Mouse (Mus musculus) midbrain, embryonic 12.5 days (tissue): ENCODE data around the gene Macf1. TPM values are rescaled to one million over a fixed set of nuclear protein-coding genes. Genes with fewer than 3 reads are reported as not detected.
"Not testable (repeated sequence)": the region's sequence is repeated elsewhere in the genome, so short reads cannot be mapped to it uniquely, and the experiment has no call there.

Experiments
- ATAC-seq: fragments of 200-750 bp; cut with Nextera tagmentation; 2 replicates; pipeline ENCODE4 v1.8.0; 2017; ENCODE audit warnings: low read depth, moderate TSS enrichment, moderate library complexity; ENCODE audit not compliant: low FRiP score
- H3K27ac ChIP-seq: fragments of 300-500 bp; sonication (generic); replicated peaks from 2 replicates; pipeline ENCODE4 v1.5.1; 2016; ENCODE audit warnings: mild to moderate bottlenecking
- H3K27me3 ChIP-seq: fragments of 300-500 bp; sonication (generic); 2 replicates; pipeline ENCODE4 v1.6.1; 2016; ENCODE audit warnings: mild to moderate bottlenecking
- H3K36me3 ChIP-seq: fragments of 300-500 bp; sonication (generic); 2 replicates; pipeline ENCODE4 v1.6.1; 2016
- H3K4me1 ChIP-seq: fragments of 300-500 bp; sonication (generic); 2 replicates; pipeline ENCODE4 v1.6.1; 2016
- H3K4me2 ChIP-seq: fragments of 300-500 bp; sonication (generic); replicated peaks from 2 replicates; pipeline ENCODE4 v1.6.1; 2016; ENCODE audit warnings: mild to moderate bottlenecking, moderate library complexity
- H3K4me3 ChIP-seq: fragments of 300-500 bp; sonication (generic); 2 replicates; pipeline ENCODE4 v1.5.1; 2016; ENCODE audit warnings: mild to moderate bottlenecking
- H3K9ac ChIP-seq: fragments of 300-500 bp; sonication (generic); replicated peaks from 2 replicates; pipeline ENCODE4 v1.6.1; 2016; ENCODE audit warnings: mild to moderate bottlenecking, moderate library complexity
- H3K9me3 ChIP-seq: fragments of 300-500 bp; sonication (generic); 2 replicates; pipeline ENCODE4 v1.6.1; 2016; ENCODE audit warnings: mild to moderate bottlenecking
- WGBS: fragments of 180-500 bp; shearing (Covaris S2); methylation state at CpG from one replicate; pipeline ENCODE4 v1.1.7; 2016; 5-methylcytosine and 5-hydroxymethylcytosine counted together
- polyA plus RNA-seq: library from polyadenylated mRNA; unstranded; fragments of >200 nt; fragmentation: Nextera tagmentation; extraction: Ambion mirVana; gene quantifications from 2 replicates; pipeline ENCODE4 v1.2.1, GENCODE M21; 2016

The Macf1 gene
- polyA plus RNA-seq, 1 experiment from 2014 or later: 78.3 TPM

DNA sequence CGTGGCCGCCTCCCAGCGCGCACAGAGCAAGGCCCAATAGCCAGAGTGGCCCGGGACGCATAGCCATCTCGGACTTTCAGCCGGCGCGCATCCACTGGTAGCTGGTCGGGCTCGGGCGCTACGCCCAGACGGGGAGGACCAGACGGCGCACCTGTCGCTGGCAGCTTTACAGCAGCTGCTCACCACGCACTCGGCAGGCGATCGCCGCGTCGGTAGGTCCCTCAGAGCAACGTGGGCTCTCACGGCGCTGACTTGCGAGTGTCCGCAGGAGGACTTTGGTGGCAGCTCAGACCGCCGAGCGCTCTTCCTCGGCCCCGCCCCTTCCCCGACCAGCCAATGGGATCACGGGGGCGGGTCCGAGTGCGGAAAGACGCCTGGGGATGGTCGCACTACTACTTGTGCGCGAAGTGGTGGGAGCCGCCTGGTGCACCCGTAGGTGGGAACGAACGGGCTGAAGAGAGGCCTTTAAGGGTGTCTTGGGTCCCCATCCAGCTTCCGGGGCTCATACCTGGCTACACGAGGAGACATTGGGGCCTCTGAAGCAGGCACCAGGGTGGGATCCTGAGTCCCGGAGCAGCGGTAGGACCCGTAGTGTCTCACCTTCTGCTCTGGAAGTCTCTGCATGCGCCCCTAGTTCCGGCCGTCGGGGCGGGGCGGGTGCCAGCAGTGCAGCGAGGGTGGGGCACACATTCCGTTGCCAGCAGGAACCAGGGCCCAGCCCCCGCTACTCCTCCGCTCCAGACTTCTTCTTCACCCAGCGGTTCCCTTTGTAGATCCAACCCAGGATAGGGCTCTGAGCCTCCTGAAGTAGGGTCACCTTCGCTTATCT is 341.3 kb downstream of the Macf1 start, which contains the start of gene Bmp8a:
Bmp8a (minus strand) TSS at position 611 of the 829 bp plus-strand sequence.
- peaks cover 14% of the 10 kb centered on the region for H3K4me1 ChIP-seq
- peak; percentile 89 for ATAC-seq
- no peaks in the 10 kb centered on the region for H3K9me3 ChIP-seq
- H3K27me3 ChIP-seq: peaks cover 54% of the 10 kb centered on the region
- no peak within 1 kb of the TSS for H3K27ac ChIP-seq
- peak within 1 kb of the TSS; percentile 52 for H3K4me3 ChIP-seq
- H3K4me2 ChIP-seq: peak within 1 kb of the TSS; percentile 85
- under 1% methylated on average over 65 of the region's 65 CpGs for WGBS
- H3K9ac ChIP-seq: peak within 1 kb of the TSS; percentile 39; the same call in 1 of the 2 replicates
- H3K36me3 ChIP-seq: no peaks in the 10 kb centered on the region; the same call in 1 of the 2 replicates

DNA sequence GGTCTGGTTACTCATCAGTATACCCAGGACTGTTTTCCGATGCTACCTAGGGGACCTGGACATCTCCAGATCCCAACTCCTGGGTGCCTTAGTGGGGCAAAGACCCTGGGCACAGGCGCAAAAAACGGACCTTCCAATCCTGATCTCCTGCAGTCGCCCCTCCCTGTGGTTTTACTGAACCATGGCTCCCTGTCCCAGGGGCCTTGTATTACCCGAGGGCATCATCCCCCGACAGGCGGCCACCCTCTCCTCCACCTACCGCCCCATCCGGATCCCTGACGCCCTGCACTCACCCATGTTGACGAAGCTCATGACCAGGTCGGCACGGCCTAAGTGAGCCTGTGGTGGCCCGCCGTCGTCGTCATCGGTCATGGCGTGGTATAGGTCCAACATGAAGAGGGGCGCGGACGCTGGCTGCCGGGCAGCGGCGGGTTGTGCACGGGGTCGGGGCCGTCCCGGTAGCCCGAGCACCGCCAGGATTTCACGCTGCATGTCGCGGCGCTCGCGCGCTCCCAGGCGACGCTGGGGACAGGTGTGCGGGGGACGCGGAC is 342.0 kb downstream of the Macf1 start:
- peak; percentile 55 for ATAC-seq
- Histone ChIP-seq H3K27ac (no peak overlapping the region), H3K4me1 (peaks cover 14% of the 10 kb centered on the region)

DNA sequence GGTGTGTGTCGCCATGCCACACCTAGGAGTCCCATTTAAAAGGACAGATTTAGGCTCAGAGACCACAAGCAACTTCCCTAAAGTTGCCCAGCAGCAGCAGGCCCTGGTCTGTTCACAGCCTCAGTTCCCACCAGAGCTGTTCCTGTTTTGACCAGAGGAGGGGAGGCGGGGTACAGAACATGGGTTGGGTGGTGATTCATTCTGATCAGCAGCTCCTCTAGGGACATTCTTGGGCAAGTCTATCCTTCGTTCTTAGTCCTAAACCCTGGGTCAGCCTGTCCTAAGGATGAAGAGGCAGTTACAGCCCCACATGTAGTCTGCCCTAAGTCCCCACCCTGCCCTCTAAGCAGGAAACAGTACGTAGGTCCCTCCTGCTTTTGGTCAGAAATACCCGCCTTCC is 343.9 kb downstream of the Macf1 start:
- no peak overlapping the region for H3K4me3 ChIP-seq
- H3K4me1 ChIP-seq: peaks cover 14% of the 10 kb centered on the region
- H3K4me2 ChIP-seq: no peak overlapping the region
- H3K27ac ChIP-seq: no peak overlapping the region
- H3K9me3 ChIP-seq: no peaks in the 10 kb centered on the region
- ATAC-seq: no peak
- no peaks in the 10 kb centered on the region for H3K36me3 ChIP-seq
- no peak overlapping the region for H3K9ac ChIP-seq
- 78% methylated on average over 5 of the region's 5 CpGs for WGBS
- H3K27me3 ChIP-seq: peaks cover 60% of the 10 kb centered on the region

More for the DNA sequence above, 342.0 kb downstream of the Macf1 start:
- H3K4me2 ChIP-seq: peak overlapping the region; percentile 85
- H3K27me3 ChIP-seq: peaks cover 54% of the 10 kb centered on the region
- WGBS: 3% methylated on average over 43 of the region's 43 CpGs
- H3K9me3 ChIP-seq: no peaks in the 10 kb centered on the region
- peak overlapping the region; percentile 39; the same call in 1 of the 2 replicates for H3K9ac ChIP-seq
- H3K36me3 ChIP-seq: no peaks in the 10 kb centered on the region; the same call in 1 of the 2 replicates
- H3K4me3 ChIP-seq: peak overlapping the region; percentile 52

GRCm38 (mm10) chr4:123337693-123338092 is 346.5 kb downstream of the Macf1 start:
- no peak overlapping the region for H3K4me2 ChIP-seq
- ATAC-seq: no peak
- 85% methylated on average over 4 of the region's 4 CpGs for WGBS

GRCm38 (mm10) chr4:123335796-123336585 is 348.2 kb downstream of the Macf1 start:
- no peak overlapping the region for H3K27ac ChIP-seq
- 74% methylated on average over 14 of the region's 14 CpGs for WGBS
- H3K4me2 ChIP-seq: no peak overlapping the region
- H3K36me3 ChIP-seq: no peaks in the 10 kb centered on the region
- no peak for ATAC-seq
- no peak overlapping the region for H3K9ac ChIP-seq
- no peaks in the 10 kb centered on the region for H3K4me1 ChIP-seq
- H3K27me3 ChIP-seq: peaks cover 19% of the 10 kb centered on the region
- H3K9me3 ChIP-seq: 0 out of 2 replicates have a peak, but pooled peaks cover 3% of the 10 kb centered on the region
- no peak overlapping the region for H3K4me3 ChIP-seq

More at GRCm38 (mm10) chr4:123337693-123338092, 346.5 kb downstream of the Macf1 start:
- Histone ChIP-seq H3K9ac (no peak overlapping the region), H3K36me3 (no peaks in the 10 kb centered on the region), H3K9me3 (0 out of 2 replicates have a peak, but pooled peaks cover 2% of the 10 kb centered on the region), H3K27me3 (peaks cover 36% of the 10 kb centered on the region), H3K4me3 (no peak overlapping the region), H3K27ac (no peak overlapping the region), H3K4me1 (peaks cover 8% of the 10 kb centered on the region)

GRCm38 (mm10) chr4:123335244-123335643 is 348.9 kb downstream of the Macf1 start:
- H3K9me3 ChIP-seq, H3K4me2 ChIP-seq, H3K4me1 ChIP-seq, H3K4me3 ChIP-seq, H3K27ac ChIP-seq, H3K9ac ChIP-seq, H3K36me3 ChIP-seq, ATAC-seq: not testable (repeated sequence)
- WGBS: 84% methylated on average over 10 of the region's 10 CpGs
- peaks cover 11% of the 10 kb centered on the region for H3K27me3 ChIP-seq

- no peak overlapping the region for H3K4me3 ChIP-seq
- no peaks in the 10 kb centered on the region for H3K4me1 ChIP-seq
- H3K9ac ChIP-seq: no peak overlapping the region
- no peak overlapping the region for H3K27ac ChIP-seq
- ATAC-seq: no peak
- 0 out of 2 replicates have a peak, but pooled peaks cover 3% of the 10 kb centered on the region for H3K9me3 ChIP-seq
- no peaks in the 10 kb centered on the region for H3K36me3 ChIP-seq
- peaks cover 6% of the 10 kb centered on the region; the same call in 1 of the 2 replicates for H3K27me3 ChIP-seq
- WGBS: 73% methylated on average over 3 of the region's 3 CpGs
- no peak overlapping the region for H3K4me2 ChIP-seq
Measured at GRCm38 (mm10) chr4:123334177-123334576, 350.0 kb downstream of the Macf1 start.

DNA sequence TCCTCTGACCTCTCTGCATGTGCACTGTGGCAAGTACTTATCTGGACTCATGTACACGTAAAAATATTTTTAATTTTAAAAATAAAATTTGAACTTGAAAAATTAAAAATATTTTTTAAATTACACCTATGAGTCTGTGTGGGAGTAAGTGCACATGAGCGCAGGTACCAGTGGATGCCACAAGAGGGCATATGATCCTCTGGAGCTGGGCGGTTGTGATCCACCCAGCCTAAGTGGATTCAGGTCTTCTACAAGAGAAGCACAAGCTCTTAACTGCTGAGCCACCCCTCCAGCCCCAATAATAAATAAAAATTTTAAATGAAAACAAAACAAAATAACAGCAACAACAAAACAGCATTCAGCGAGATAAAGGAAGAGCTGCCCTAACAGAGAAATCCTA is 351.0 kb downstream of the Macf1 start:
- WGBS: 97% methylated on average over 4 of the region's 4 CpGs
- 0 out of 2 replicates have a peak, but pooled peaks cover 3% of the 10 kb centered on the region for H3K9me3 ChIP-seq
- no peak overlapping the region for H3K9ac ChIP-seq

GRCm38 (mm10) chr4:123331961-123332360 is 352.2 kb downstream of the Macf1 start:
- H3K4me1 ChIP-seq, H3K4me2 ChIP-seq, H3K27ac ChIP-seq, H3K9me3 ChIP-seq, ATAC-seq, H3K9ac ChIP-seq, H3K27me3 ChIP-seq, H3K4me3 ChIP-seq, H3K36me3 ChIP-seq: not testable (repeated sequence)
- WGBS: 76% methylated on average over 1 of the region's 1 CpGs

More for the DNA sequence above, 351.0 kb downstream of the Macf1 start:
- Histone ChIP-seq H3K36me3 (no peaks in the 10 kb centered on the region), H3K4me2 (no peak overlapping the region), H3K4me3 (no peak overlapping the region), H3K4me1 (no peaks in the 10 kb centered on the region), H3K27ac (no peak overlapping the region), H3K27me3 (peaks cover 6% of the 10 kb centered on the region; the same call in 1 of the 2 replicates)
- no peak for ATAC-seq

GRCm38 (mm10) chr4:123331326-123331725 is 352.8 kb downstream of the Macf1 start:
- Histone ChIP-seq H3K27me3 (0 out of 2 replicates have a peak, but pooled peaks cover 5% of the 10 kb centered on the region), H3K9me3 (0 out of 2 replicates have a peak, but pooled peaks cover 3% of the 10 kb centered on the region), H3K36me3 (no peaks in the 10 kb centered on the region), H3K27ac (no peak overlapping the region), H3K9ac (no peak overlapping the region), H3K4me2 (no peak overlapping the region), H3K4me1 (no peaks in the 10 kb centered on the region), H3K4me3 (no peak overlapping the region)
- no peak for ATAC-seq
- 39% methylated on average over 4 of the region's 5 CpGs for WGBS

DNA sequence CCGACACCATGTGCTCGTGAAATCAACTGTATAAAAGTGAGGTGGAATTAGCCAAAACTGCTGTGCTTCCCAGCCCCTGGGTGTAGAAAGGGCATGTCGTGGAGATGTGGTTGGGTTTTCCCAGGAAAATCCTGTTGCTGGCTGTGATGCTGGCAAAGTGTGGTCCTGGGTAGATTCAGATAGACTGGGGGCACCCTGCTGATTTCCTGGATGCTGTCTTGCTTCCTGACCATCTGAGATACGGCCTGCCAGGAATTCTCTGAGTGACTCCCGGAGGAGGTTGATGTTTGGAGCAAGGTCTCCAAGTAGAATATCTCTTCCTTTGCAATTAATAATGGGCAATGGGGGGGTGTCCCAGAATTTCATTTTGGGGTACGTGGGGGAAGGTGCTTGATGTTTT is 355.2 kb downstream of the Macf1 start:
- 0 out of 2 replicates have a peak, but pooled peaks cover 3% of the 10 kb centered on the region for H3K9me3 ChIP-seq
- no peak for ATAC-seq
- no peak overlapping the region for H3K9ac ChIP-seq
- H3K36me3 ChIP-seq: no peaks in the 10 kb centered on the region
- no peak overlapping the region for H3K4me2 ChIP-seq
- WGBS: 76% methylated on average over 6 of the region's 6 CpGs
- H3K4me1 ChIP-seq: no peaks in the 10 kb centered on the region
- no peaks in the 10 kb centered on the region; the same call in 1 of the 2 replicates for H3K27me3 ChIP-seq
- H3K4me3 ChIP-seq: no peak overlapping the region
- H3K27ac ChIP-seq: no peak overlapping the region
